Mouse (Mus musculus) right cerebral cortex, adult 18-20 months (tissue): Measurements from ENCODE around the gene Mark1.

ENCODE experiments used
- DNase-seq: peaks from one replicate; pipeline ENCODE4 v3.0.0; 2022; ENCODE audit warnings: mixed read lengths

The Mark1 gene

DNA sequence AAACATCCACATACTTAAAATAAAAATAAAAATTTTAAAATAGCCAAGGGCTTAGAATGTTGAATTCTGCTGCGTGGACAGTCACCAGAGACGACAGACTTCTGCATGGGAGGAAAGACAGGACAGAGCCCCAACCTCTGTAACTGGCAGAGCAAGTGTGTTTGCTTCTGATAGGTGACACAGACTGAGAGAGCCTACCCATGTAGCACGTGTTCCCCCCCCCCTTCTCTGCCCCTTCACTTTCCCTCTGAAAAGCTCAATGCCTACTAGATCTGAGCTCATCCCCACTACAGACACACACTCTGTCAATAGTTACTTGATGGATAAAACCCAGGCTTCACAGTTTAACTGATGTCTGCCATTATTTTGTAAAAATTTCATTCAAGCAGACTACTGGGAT, 152.4 kb downstream of the Mark1 start:
- DNase-seq, result no peak
